Mouse (Mus musculus) testis, adult 2 months (tissue): ENCODE data around the gene Spcs1. TPM values are rescaled to one million over a fixed set of nuclear protein-coding genes. Genes with fewer than 3 reads are reported as not detected.

Experiments
- H3K27ac ChIP-seq: fragments of 200-500 bp; 2 replicates; pipeline ENCODE4 v1.5.1; 2012; ENCODE audit warnings: low read depth, low read length; ENCODE audit not compliant: control insufficient read depth, insufficient read depth
- H3K27me3 ChIP-seq: fragments of 200-500 bp; 2 replicates; pipeline ENCODE4 v1.6.1; 2012; ENCODE audit warnings: mild to moderate bottlenecking, low read length, moderate library complexity; ENCODE audit not compliant: control insufficient read depth, insufficient read depth
- H3K36me3 ChIP-seq: fragments of 200-500 bp; 2 replicates; pipeline ENCODE4 v1.6.1; 2012; ENCODE audit warnings: mild to moderate bottlenecking, low read length; ENCODE audit not compliant: control insufficient read depth, insufficient read depth
- H3K4me1 ChIP-seq: fragments of 200-500 bp; 2 replicates; pipeline ENCODE4 v1.6.1; 2012; ENCODE audit warnings: low read length; ENCODE audit not compliant: control insufficient read depth, insufficient read depth
- H3K4me3 ChIP-seq: fragments of 200-500 bp; 2 replicates; pipeline ENCODE4 v1.5.1; 2012; ENCODE audit warnings: low read depth, mild to moderate bottlenecking, low read length, moderate library complexity, mixed read lengths; ENCODE audit not compliant: control insufficient read depth
- CTCF ChIP-seq: fragments of 200-500 bp; IDR thresholded peaks from 2 replicates; pipeline ENCODE4 v1.5.1; 2012; ENCODE audit warnings: low read depth, mild to moderate bottlenecking, inconsistent platforms, low read length, moderate library complexity; ENCODE audit not compliant: control insufficient read depth, insufficient read depth, insufficient replicate concordance
- POLR2A ChIP-seq: fragments of 200-500 bp; IDR thresholded peaks from 2 replicates; pipeline ENCODE4 v1.6.1; 2012; ENCODE audit warnings: low read depth, mild to moderate bottlenecking, inconsistent platforms, low read length, moderate library complexity; ENCODE audit not compliant: control insufficient read depth
- polyA plus RNA-seq: library from polyadenylated mRNA; depleted of rRNA; stranded (reverse); fragments of >200 nt; gene quantifications from 2 replicates; pipeline ENCODE4 v1.2.3, GENCODE M21; 2012

Spcs1 gene
- polyA plus RNA-seq, 1 experiment, result 684 TPM

DNA sequence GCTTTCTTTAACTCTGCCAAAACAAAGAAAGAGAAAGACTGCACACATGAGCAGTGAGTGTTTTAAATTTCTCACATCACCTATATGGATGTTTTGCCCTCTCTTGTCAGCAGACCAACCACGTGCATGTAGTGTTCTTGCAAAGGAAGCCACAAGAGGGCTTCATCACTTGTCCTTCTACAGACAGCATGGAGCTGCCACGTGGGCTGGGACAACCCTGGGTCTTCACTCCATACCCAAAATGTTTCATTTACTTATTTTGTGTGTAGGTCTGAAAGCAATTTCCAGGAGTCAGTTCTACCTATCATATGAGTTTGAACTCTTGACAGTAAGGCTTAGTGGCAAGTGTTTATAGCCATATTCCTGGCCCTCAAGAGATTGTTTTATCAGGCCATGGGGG lies 16.4 kb upstream of the Spcs1 start:
- Histone ChIP-seq H3K27me3 (no peaks in the 10 kb centered on the region), H3K4me3 (peak overlapping the region; percentile 92), H3K27ac (no peak overlapping the region; the same call in 1 of the 2 replicates), H3K4me1 (peaks cover 6% of the 10 kb centered on the region; the same call in 1 of the 2 replicates), H3K36me3 (no peaks in the 10 kb centered on the region; the same call in none of the 2 replicates)
- TF ChIP-seq POLR2A (no peak), CTCF (no peak)

DNA sequence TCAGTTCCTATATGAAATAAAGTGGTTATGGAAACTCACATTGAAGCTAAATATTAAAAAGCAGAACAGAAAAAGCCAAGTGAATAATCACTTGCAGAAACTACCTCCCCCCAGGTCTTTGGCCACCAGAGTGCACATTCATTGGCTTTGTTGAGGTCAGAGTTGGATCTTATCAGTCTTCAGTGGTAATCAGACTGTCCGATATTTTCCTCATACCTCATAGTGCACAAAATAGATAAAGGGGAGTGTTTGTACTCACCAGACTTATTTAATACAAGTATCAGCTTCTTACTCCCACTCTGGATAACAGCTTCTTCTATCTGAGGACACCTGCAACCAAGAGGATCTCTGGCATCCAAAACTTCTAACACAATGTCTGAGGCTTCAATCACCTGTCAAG lies 14.6 kb upstream of the Spcs1 start:
- Histone ChIP-seq H3K27ac (no peak overlapping the region), H3K36me3 (no peaks in the 10 kb centered on the region; the same call in none of the 2 replicates), H3K4me3 (no peak overlapping the region), H3K27me3 (no peaks in the 10 kb centered on the region), H3K4me1 (peaks cover 6% of the 10 kb centered on the region; the same call in 1 of the 2 replicates)
- no peak for TF ChIP-seq CTCF
- no peak for TF ChIP-seq POLR2A

DNA sequence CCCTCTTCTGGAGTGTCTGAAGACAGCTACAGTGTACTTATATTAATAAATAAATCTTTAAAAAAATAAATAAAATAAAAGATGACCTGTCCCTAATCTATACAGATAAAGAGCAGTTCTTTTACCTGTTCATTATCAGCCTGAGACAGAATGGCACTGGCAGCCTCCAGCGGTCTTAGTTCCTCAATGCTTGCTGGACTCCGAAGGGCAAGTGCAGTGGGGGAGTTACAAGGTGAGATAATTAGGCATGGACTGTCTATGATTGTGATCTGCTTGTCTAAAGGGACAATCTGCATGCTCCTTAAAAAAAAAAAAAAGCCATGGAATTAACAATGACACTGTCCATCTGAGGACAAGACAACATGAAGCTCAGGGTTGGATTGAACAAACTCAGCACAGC lies 12.5 kb upstream of the Spcs1 start:
- H3K4me1 ChIP-seq, result peaks cover 4% of the 10 kb centered on the region; the same call in 1 of the 2 replicates
- no peak overlapping the region for H3K4me3 ChIP-seq
- H3K27ac ChIP-seq, result no peak overlapping the region
- no peaks in the 10 kb centered on the region for H3K27me3 ChIP-seq
- TF ChIP-seq CTCF (no peak), POLR2A (no peak)
- peaks cover 1% of the 10 kb centered on the region for H3K36me3 ChIP-seq

DNA sequence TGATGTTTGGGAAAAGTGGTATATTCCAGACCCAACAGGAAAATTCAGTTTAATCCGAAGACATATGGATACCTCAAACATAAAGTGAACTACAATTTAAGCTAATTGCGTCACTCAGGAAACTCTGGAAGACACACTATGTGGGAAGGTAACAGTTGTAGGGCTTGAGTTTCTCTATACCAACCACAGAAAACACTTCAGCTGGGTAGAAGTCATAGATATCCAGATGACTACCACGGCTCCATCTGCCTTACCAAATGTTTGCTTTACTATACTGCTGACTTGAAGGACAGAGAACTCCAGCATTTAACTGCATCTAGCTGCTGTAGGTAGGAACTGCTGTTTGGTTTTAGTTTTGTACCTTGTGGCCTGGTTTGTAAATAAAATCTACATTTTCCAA lies 10.1 kb upstream of the Spcs1 start:
- Histone ChIP-seq H3K27me3 (no peaks in the 10 kb centered on the region), H3K27ac (no peak overlapping the region), H3K4me1 (no peaks in the 10 kb centered on the region), H3K36me3 (peaks cover 4% of the 10 kb centered on the region), H3K4me3 (no peak overlapping the region)
- no peak for TF ChIP-seq POLR2A
- TF ChIP-seq CTCF, result no peak

DNA sequence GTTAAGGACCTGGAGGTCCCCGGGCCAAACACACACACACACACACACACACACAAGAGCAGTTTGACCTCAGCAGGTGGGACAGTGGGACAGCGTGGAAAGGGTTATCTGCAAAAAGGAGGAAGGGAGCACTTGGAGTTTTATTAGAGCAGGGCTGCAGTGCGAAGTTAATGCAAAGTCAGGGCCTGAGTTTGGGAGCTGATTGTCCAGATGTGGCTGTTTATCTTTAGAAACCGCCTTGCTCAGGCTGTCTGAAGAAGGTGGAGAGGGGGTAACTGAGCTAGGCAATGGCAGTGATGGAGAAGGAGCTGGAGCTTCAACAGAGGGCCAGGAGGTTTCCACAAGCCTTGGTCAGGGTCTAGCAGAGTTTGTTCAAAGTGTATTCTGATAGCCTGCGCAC lies 5.3 kb upstream of the Spcs1 start:
- Histone ChIP-seq H3K4me1 (peaks cover 3% of the 10 kb centered on the region), H3K27ac (no peak overlapping the region), H3K27me3 (no peaks in the 10 kb centered on the region), H3K36me3 (peaks cover 4% of the 10 kb centered on the region), H3K4me3 (no peak overlapping the region)
- TF ChIP-seq CTCF (no peak), POLR2A (no peak)

DNA sequence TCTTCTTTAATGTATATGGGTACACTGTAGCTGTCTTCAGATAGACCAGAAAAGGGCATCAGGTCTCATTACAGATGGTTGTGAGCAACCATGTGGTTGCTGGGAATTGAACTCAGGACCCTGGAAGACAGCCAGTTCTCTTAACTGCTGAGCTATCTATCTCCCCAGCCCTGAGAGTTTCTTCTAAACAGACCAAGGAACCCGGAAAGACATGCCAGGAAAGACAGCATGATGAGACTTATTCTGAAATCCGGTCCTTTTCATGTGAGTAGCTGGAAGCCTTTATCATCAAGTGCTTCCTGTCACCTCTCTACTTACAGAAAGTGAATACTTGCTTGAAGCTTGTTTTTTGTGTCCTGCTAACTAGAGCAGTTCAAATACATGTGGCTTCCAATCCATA lies 3.1 kb upstream of the Spcs1 start:
- Histone ChIP-seq H3K4me1 (peaks cover 3% of the 10 kb centered on the region), H3K27ac (no peak overlapping the region), H3K27me3 (no peaks in the 10 kb centered on the region), H3K4me3 (no peak overlapping the region), H3K36me3 (peaks cover 2% of the 10 kb centered on the region)
- TF ChIP-seq CTCF (no peak), POLR2A (no peak)

DNA sequence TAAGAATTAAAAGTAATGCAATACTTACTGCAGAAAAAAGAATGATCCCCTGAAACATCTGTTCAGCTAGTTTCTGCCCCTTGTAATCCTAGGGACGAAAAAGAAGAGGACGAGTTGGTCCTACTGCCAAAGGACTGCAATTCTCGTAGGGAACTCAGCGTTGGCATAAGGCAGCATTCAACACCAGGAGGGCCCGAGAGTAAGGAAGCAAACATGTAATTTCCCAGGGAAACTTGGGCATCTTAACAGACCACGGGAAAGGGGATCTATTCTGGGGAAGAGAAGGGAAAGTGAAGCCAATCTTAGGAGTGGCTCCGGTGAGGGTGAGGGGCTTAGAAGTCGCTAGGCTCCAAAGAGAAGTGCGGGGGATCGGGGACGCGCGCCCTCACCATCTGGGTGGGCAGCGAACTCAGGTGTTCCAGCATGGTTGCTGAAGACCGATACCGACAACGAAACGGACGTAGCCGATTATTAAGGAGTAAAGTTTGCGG lies 611 bp downstream of the Spcs1 start:
- Histone ChIP-seq H3K4me1 (peaks cover 3% of the 10 kb centered on the region), H3K4me3 (peak overlapping the region; percentile 90), H3K27me3 (no peaks in the 10 kb centered on the region), H3K27ac (peak overlapping the region; percentile 88), H3K36me3 (no peaks in the 10 kb centered on the region)
- TF ChIP-seq POLR2A (no peak), CTCF (no peak)
